Mouse (Mus musculus) hindbrain, embryonic 11.5 days (tissue): ENCODE data around the gene Tagln. TPM values are rescaled to one million over a fixed set of nuclear protein-coding genes. Genes with fewer than 3 reads are reported as not detected.

ENCODE experiments used
- ATAC-seq: fragments of 200-750 bp; cut with Nextera tagmentation; 2 replicates; pipeline ENCODE4 v1.8.0; 2017; ENCODE audit warnings: mild to moderate bottlenecking, moderate TSS enrichment, moderate library complexity; ENCODE audit not compliant: low FRiP score
- DNase-seq: peaks from one replicate; pipeline ENCODE4 v3.0.0-alpha.2; 2015; ENCODE audit warnings: low spot score
- H3K27ac ChIP-seq: fragments of 300-500 bp; sonication (generic); 2 replicates; pipeline ENCODE4 v1.5.1; 2014; ENCODE audit warnings: mild to moderate bottlenecking, low read depth, low read length
- H3K27me3 ChIP-seq: fragments of 300-500 bp; sonication (generic); 2 replicates; pipeline ENCODE4 v1.6.1; 2014; ENCODE audit warnings: mild to moderate bottlenecking, low read length, moderate library complexity, mixed read lengths; ENCODE audit not compliant: control insufficient read depth, insufficient read depth
- H3K36me3 ChIP-seq: fragments of 300-500 bp; sonication (generic); 2 replicates; pipeline ENCODE4 v1.6.1; 2014; ENCODE audit warnings: mild to moderate bottlenecking, low read length, moderate library complexity, mixed read lengths; ENCODE audit not compliant: control insufficient read depth, insufficient read depth
- H3K4me1 ChIP-seq: fragments of 300-500 bp; sonication (generic); replicated peaks from 2 replicates; pipeline ENCODE4 v1.6.1; 2014; ENCODE audit warnings: low read length, mixed read lengths; ENCODE audit not compliant: control insufficient read depth, insufficient read depth
- H3K4me2 ChIP-seq: fragments of 300-500 bp; sonication (generic); replicated peaks from 2 replicates; pipeline ENCODE4 v1.6.1; 2014; ENCODE audit warnings: mild to moderate bottlenecking, low read depth, low read length
- H3K4me3 ChIP-seq: fragments of 300-500 bp; sonication (generic); 2 replicates; pipeline ENCODE4 v1.5.1; 2014; ENCODE audit warnings: low read depth, low read length
- H3K9ac ChIP-seq: fragments of 300-500 bp; sonication (generic); 2 replicates; pipeline ENCODE4 v1.6.1; 2014; ENCODE audit warnings: low read depth, low read length
- H3K9me3 ChIP-seq: fragments of 300-500 bp; sonication (generic); 2 replicates; pipeline ENCODE4 v1.6.1; 2016; ENCODE audit warnings: low read length; ENCODE audit not compliant: control insufficient read depth
- WGBS: fragments of 180-500 bp; shearing (Covaris S2); extraction: QIAGEN DNeasy Blood & Tissue Kit; methylation state at CpG from one replicate; pipeline ENCODE4 v1.1.7; 2014; 5-methylcytosine and 5-hydroxymethylcytosine counted together
- polyA plus RNA-seq: library from polyadenylated mRNA; unstranded; fragments of >200 nt; fragmentation: Nextera tagmentation; extraction: Ambion mirVana; gene quantifications from 2 replicates; pipeline ENCODE4 v1.2.1, GENCODE M21; 2014

Tagln gene
- polyA plus RNA-seq, 1 experiment from 2014 or later = 28.8 TPM

DNA sequence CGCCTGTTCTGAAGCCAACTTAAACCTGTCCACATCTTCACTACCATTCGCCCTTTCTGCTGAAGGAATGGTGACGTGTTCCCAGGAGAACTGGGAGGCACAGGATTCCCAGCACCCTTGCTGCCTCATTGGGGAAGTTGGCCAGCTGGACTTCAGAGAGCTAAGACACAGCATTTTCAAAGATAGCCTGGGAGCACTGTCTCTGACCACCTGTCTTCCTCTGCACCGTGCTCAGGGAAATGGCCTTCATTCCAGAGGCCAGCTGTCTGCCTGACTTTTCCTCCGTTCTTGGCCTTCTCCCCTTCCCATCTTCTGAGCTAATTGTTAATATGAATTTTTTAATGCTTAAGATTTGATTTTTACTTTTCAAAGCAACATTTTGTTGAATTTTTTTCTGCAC lies 6.6 kb downstream of the Tagln start:
- 90% methylated on average over 5 of the region's 5 CpGs for WGBS
- no peaks in the 10 kb centered on the region for H3K9me3 ChIP-seq
- H3K36me3 ChIP-seq = no peaks in the 10 kb centered on the region; the same call in 1 of the 2 replicates
- H3K9ac ChIP-seq = no peak overlapping the region
- no peaks in the 10 kb centered on the region for H3K27me3 ChIP-seq
- ATAC-seq (no peak), DNase-seq (no peak)
- no peak overlapping the region for H3K4me3 ChIP-seq
- H3K4me1 ChIP-seq = no peaks in the 10 kb centered on the region
- no peak overlapping the region for H3K4me2 ChIP-seq
- no peak overlapping the region for H3K27ac ChIP-seq

DNA sequence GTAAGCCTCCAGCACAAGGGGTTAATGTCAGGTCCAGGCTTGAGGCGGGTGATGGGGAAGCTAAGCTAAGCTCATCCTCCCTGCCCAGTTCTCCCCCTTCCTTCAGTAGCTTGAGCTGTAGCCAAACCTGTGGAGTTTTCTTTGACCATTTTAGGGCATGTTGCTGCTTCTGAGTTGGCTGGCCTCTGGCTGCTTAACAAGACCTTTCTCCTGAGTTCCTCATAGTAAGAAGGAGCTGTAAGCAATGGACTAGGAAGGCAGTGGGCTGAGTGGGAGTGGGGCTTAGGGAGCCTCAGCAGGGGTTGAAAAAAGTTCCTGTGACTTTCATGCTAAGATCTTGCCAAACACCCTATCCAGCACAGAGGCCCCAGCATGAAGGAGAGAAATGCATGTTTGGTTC lies 16.0 kb downstream of the Tagln start:
- no peak overlapping the region for H3K9ac ChIP-seq
- no peaks in the 10 kb centered on the region; the same call in 1 of the 2 replicates for H3K36me3 ChIP-seq
- H3K27me3 ChIP-seq = no peaks in the 10 kb centered on the region
- no peaks in the 10 kb centered on the region for H3K9me3 ChIP-seq
- H3K4me2 ChIP-seq = no peak overlapping the region
- no peaks in the 10 kb centered on the region for H3K4me1 ChIP-seq
- DNase-seq = no peak
- WGBS = 79% methylated on average over 1 of the region's 1 CpGs
- ATAC-seq = no peak
- no peak overlapping the region for H3K27ac ChIP-seq
- H3K4me3 ChIP-seq = no peak overlapping the region

DNA sequence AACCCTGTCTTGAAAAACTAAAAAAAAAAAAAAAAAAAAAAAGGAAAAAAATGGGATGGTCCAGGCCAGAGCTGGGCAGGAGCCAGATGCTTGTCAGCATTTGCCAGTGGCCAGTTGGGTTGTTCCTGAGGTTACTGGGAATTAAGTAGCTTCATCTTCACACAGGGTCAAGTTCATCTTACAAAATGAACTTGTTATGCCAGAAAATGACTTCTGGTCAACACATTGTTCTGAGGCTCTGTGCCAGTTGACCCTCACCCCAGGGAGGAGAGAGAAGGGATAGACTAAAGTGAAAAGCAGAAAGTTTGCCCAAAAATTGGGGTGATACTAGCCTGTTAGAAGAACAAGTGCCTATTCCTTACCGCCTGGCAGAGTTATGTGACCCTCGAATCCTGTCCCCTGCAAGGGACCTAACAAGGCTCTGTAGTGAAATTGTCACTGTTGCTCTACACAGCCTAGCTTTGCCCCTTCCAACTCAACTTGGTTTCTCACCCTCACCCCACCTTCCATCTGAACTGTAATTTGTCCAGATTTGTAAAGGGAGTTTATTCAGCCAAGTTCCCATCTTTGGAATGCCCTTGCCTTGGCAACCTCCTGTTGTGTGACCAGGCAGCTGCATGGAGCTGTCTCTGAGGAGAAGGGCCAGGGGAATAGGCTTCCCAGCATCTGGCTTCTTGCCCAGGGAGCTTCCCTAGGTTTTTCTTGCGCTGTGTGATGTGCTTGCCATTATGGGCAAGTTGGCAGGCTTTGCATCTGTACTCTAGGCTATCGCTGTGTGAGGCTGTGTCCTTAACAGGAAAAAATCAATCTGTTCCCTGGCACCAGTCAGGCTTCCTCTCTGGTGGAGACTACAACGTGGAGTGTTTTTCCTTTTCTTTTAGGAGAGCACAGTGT lies 18.6 kb downstream of the Tagln start:
- H3K4me2 ChIP-seq = no peak overlapping the region
- H3K9me3 ChIP-seq = no peaks in the 10 kb centered on the region
- H3K36me3 ChIP-seq = no peaks in the 10 kb centered on the region; the same call in 1 of the 2 replicates
- no peak overlapping the region for H3K4me3 ChIP-seq
- H3K27me3 ChIP-seq = no peaks in the 10 kb centered on the region
- 85% methylated on average over 5 of the region's 5 CpGs for WGBS
- no peak overlapping the region for H3K27ac ChIP-seq
- H3K9ac ChIP-seq = no peak overlapping the region
- ATAC-seq (no peak), DNase-seq (no peak)
- no peaks in the 10 kb centered on the region for H3K4me1 ChIP-seq

DNA sequence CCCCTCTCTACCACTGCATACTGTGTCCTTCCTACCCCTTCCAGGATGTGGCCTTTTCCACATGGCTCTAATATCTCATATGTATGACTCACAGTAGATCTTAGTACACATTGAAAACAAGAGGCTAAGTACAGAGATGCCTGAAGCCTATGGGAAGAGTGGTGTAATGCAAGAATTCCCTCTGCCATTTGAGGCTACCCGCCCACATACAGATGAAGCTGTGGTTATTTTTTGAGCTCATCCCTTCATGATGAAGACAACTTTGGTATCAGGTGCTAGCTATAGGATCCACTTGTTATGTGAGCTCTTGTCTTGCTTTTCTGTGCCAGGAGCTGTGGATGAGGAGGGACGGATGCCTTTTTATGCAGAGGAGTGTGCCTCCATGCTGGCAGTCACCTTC lies 20.2 kb downstream of the Tagln start:
- no peak for ATAC-seq
- Histone ChIP-seq H3K4me2 (no peak overlapping the region), H3K4me3 (no peak overlapping the region), H3K27me3 (no peaks in the 10 kb centered on the region), H3K4me1 (no peaks in the 10 kb centered on the region), H3K27ac (no peak overlapping the region), H3K9me3 (no peaks in the 10 kb centered on the region), H3K36me3 (no peaks in the 10 kb centered on the region; the same call in 1 of the 2 replicates), H3K9ac (no peak overlapping the region)
- no peak for DNase-seq
- WGBS = 85% methylated on average over 2 of the region's 2 CpGs

DNA sequence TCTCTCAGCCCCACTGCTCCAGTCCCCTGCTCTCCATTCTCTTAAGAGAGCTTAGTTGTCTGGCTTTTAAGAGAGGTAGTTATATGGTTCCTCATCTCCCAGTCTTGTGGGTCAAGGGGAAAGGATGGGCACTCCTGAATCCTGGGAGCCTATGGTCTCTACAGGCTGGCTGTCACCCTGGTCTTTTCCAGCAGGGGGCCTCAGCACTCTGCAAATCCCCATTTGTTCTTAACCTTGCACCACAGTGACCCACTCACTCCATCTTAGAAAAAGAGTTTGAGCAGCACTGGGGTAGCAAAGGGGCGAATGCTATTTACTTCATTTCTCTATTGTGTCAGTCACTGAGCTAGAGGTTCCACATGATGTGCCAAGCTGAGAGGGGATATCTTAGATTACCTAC lies 24.2 kb downstream of the Tagln start:
- Histone ChIP-seq H3K9ac (no peak overlapping the region), H3K36me3 (no peaks in the 10 kb centered on the region), H3K27ac (no peak overlapping the region), H3K4me3 (no peak overlapping the region), H3K27me3 (no peaks in the 10 kb centered on the region), H3K9me3 (no peaks in the 10 kb centered on the region), H3K4me2 (no peak overlapping the region), H3K4me1 (no peaks in the 10 kb centered on the region)
- no peak for ATAC-seq
- DNase-seq = peak; percentile 63
- 82% methylated on average over 1 of the region's 1 CpGs for WGBS

DNA sequence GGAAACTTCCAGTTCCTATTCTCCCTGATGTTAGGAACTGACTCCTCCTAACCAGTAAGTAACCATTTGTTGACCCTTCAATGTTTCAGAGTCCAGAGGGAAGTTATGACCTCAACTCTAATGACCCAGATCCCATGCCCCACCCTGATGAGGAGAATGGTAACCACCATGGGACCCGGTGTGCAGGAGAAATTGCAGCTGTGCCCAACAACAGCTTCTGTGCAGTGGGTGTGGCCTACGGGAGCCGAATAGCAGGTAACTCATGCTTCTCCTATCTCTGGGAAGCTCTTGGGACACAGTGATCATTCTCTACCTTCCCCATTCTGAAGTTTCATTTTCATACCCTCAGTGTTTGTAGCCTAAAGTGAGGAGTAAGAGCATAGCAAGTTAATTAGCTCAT lies 24.9 kb downstream of the Tagln start:
- Histone ChIP-seq H3K27me3 (no peaks in the 10 kb centered on the region), H3K9ac (no peak overlapping the region), H3K4me1 (no peaks in the 10 kb centered on the region), H3K4me3 (no peak overlapping the region), H3K27ac (no peak overlapping the region), H3K36me3 (no peaks in the 10 kb centered on the region), H3K4me2 (no peak overlapping the region), H3K9me3 (no peaks in the 10 kb centered on the region)
- DNase-seq (no peak), ATAC-seq (no peak)
- WGBS = 89% methylated on average over 3 of the region's 3 CpGs

DNA sequence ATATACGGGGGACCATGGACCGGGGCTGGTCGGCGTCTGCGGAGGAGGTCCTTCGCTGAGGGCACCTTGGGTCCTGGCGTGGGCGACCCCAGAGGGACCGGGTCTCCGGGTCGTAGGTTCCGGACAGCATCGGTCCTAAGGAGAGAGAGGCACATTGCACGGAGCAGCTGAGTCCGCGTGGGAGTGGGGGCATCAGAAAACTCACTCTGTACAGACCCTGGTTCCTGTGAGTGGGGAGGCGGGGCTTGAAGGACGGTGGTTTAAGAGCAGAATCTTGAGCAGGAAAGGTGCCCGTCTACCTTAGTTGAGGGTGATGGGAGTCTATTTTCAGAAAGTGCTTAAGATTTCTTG lies 28.8 kb downstream of the Tagln start:
- no peak for DNase-seq

DNA sequence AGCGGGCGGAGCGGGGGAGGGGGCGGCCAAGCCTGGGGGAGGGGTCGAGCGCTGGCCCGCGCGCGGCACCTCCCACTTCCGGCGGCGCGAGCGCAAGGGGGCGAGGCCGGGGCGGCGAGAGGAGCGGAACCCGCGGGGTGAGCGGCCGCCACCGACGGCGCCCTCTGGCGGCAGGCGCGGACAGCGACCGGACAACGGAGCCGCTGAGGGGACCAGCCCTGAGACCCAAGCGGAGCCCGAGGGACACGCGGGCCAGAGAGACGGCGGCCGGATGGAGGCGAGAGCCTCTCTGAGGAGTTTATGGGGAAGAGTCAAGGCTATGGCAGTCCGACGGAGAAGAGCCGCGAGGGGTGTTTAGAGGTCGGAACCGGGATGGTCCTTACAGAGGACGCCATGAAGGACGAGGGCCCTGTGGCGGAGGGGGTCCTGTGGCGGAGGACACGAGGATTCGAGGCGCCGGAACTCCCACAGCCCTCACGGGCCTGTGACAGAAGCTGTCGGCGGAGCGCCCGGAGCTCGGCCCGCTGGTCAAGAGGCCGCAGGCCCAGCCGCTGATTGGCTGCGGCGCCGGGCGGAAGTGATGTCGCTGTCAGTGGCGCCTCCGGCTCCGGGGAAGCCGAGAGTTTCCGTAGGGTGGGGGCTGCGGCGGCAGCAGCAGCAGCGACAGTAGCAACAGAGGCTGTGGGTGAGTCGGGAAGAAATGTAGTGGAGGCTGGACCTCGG lies 29.3 kb downstream of the Tagln start, which contains the start of the genes Pcsk7 and Rnf214:
Gene Pcsk7 (plus strand): TSS at position 143 of the 723 bp plus-strand sequence.
Gene Rnf214 (minus strand): TSS at position 557 of the 723 bp plus-strand sequence.
- DNase-seq (peak; percentile 95), ATAC-seq (peak; percentile 92)
- no peaks in the 10 kb centered on the region for H3K4me1 ChIP-seq
- peak within 1 kb of the TSS; percentile 79 for H3K9ac ChIP-seq
- no peaks in the 10 kb centered on the region for H3K27me3 ChIP-seq
- peak within 1 kb of the TSS; percentile 83 for H3K4me2 ChIP-seq
- WGBS = under 1% methylated on average over 72 of the region's 80 CpGs
- H3K27ac ChIP-seq = peak within 1 kb of the TSS; percentile 95
- H3K9me3 ChIP-seq = no peaks in the 10 kb centered on the region
- H3K4me3 ChIP-seq = peak within 1 kb of the TSS; percentile 71
- H3K36me3 ChIP-seq = no peaks in the 10 kb centered on the region

More for the DNA sequence above, 28.8 kb downstream of the Tagln start:
- Histone ChIP-seq H3K9ac (peak overlapping the region; percentile 76), H3K27me3 (no peaks in the 10 kb centered on the region), H3K27ac (peak overlapping the region; percentile 95; the same call in 1 of the 2 replicates), H3K4me1 (no peaks in the 10 kb centered on the region), H3K36me3 (no peaks in the 10 kb centered on the region), H3K9me3 (no peaks in the 10 kb centered on the region), H3K4me2 (peak overlapping the region; percentile 83), H3K4me3 (peak overlapping the region; percentile 71)
- no peak for ATAC-seq
- 0% methylated on average over 19 of the region's 19 CpGs for WGBS
